Mouse (Mus musculus): Measurements from ENCODE around the gene Ino80b. TPM values are rescaled to one million over a fixed set of nuclear protein-coding genes. Genes with fewer than 3 reads are reported as not detected.
"Not testable (repeated sequence)": the region's sequence is repeated elsewhere in the genome, so short reads cannot be mapped to it uniquely, and the experiment has no call there.

The Ino80b gene
- polyA plus RNA-seq, 1 experiment from 2014 or later, result 17.5 TPM

GRCm38 (mm10) chr6:83161921-83162641, 36.9 kb upstream of the Ino80b start:
- no peak for ATAC-seq (replicated peaks; ENCODE audit: insufficient number of reproducible peaks, low FRiP score, low TSS enrichment, low read depth)
- WGBS, result under 1% methylated on average over 47 of the region's 49 CpGs
- DNase-seq (ENCODE audit: low spot score), result peak; percentile 41
- Histone ChIP-seq H3K9ac (replicated peaks; ENCODE audit: low read length) (peak overlapping the region; percentile 43), H3K4me3 (ENCODE audit: low read depth, low read length) (peak overlapping the region; percentile 31), H3K4me2 (ENCODE audit: low read depth, low read length) (peak overlapping the region; percentile 63), H3K9me3 (replicated peaks; ENCODE audit: control insufficient read depth, low read length) (no peaks in the 10 kb centered on the region), H3K36me3 (replicated peaks; ENCODE audit: control insufficient read depth, insufficient read depth, low read depth, low read length) (no peaks in the 10 kb centered on the region), H3K4me1 (ENCODE audit: control insufficient read depth, insufficient read depth, low read length) (no peaks in the 10 kb centered on the region), H3K27me3 (ENCODE audit: control insufficient read depth, insufficient read depth, low read length) (peaks cover 18% of the 10 kb centered on the region), H3K27ac (replicated peaks; ENCODE audit: low read depth, low read length) (no peak overlapping the region)

DNA sequence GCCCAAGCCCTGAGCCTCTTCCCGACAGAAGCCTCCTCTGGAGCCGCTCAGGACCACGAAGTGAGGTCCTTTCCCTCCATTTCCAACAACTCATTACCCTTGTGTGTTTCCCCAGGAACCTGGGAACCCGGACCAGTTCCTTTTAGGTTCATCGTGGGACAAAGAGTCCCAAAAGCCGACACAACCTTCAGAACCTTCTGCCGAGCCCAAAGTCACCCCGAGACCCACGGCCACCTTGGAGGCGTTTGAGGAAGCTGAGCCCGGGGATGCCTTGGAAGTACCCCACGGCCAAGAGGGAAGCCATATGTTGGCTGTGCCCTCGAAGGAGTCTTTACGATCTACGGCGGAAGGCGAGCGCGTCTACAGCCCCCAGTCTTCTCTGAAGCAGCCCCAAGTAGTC, 36.2 kb upstream of the Ino80b start:
- no peaks in the 10 kb centered on the region for H3K36me3 ChIP-seq (replicated peaks; ENCODE audit: control insufficient read depth, insufficient read depth, low read depth, low read length)
- ATAC-seq (replicated peaks; ENCODE audit: insufficient number of reproducible peaks, low FRiP score, low TSS enrichment, low read depth) (no peak), DNase-seq (ENCODE audit: low spot score) (no peak)
- WGBS, result 5% methylated on average over 19 of the region's 19 CpGs
- peak overlapping the region; percentile 63 for H3K4me2 ChIP-seq (ENCODE audit: low read depth, low read length)
- peak overlapping the region; percentile 43; the same call in 1 of the 2 replicates for H3K9ac ChIP-seq (replicated peaks; ENCODE audit: low read length)
- peaks cover 18% of the 10 kb centered on the region for H3K27me3 ChIP-seq (ENCODE audit: control insufficient read depth, insufficient read depth, low read length)
- no peaks in the 10 kb centered on the region for H3K9me3 ChIP-seq (replicated peaks; ENCODE audit: control insufficient read depth, low read length)
- no peaks in the 10 kb centered on the region for H3K4me1 ChIP-seq (ENCODE audit: control insufficient read depth, insufficient read depth, low read length)
- H3K4me3 ChIP-seq (ENCODE audit: low read depth, low read length), result peak overlapping the region; percentile 31
- no peak overlapping the region for H3K27ac ChIP-seq (replicated peaks; ENCODE audit: low read depth, low read length)

- H3K9me3 ChIP-seq (replicated peaks; ENCODE audit: control insufficient read depth, low read length); H3K4me3 ChIP-seq (ENCODE audit: low read depth, low read length); H3K36me3 ChIP-seq (replicated peaks; ENCODE audit: control insufficient read depth, insufficient read depth, low read depth, low read length); H3K4me1 ChIP-seq (ENCODE audit: control insufficient read depth, insufficient read depth, low read length); H3K9ac ChIP-seq (replicated peaks; ENCODE audit: low read length); ATAC-seq (replicated peaks; ENCODE audit: insufficient number of reproducible peaks, low FRiP score, low TSS enrichment, low read depth); H3K27ac ChIP-seq (replicated peaks; ENCODE audit: low read depth, low read length); H3K4me2 ChIP-seq (ENCODE audit: low read depth, low read length): not testable (repeated sequence)
- peak; percentile 77 for DNase-seq (ENCODE audit: low spot score)
- H3K27me3 ChIP-seq (ENCODE audit: control insufficient read depth, insufficient read depth, low read length), result peaks cover 18% of the 10 kb centered on the region
- 39% methylated on average over 3 of the region's 3 CpGs for WGBS
These were observed 34.2 kb upstream of the Ino80b start for GRCm38 (mm10) chr6:83159456-83159855.

- peaks cover 7% of the 10 kb centered on the region; the same call in 1 of the 2 replicates for H3K36me3 ChIP-seq (replicated peaks; ENCODE audit: control insufficient read depth, insufficient read depth, low read depth, low read length)
- peak within 1 kb of the TSS; percentile 51 for H3K4me3 ChIP-seq (ENCODE audit: low read depth, low read length)
- peaks cover 8% of the 10 kb centered on the region for H3K27me3 ChIP-seq (ENCODE audit: control insufficient read depth, insufficient read depth, low read length)
- ATAC-seq (replicated peaks; ENCODE audit: insufficient number of reproducible peaks, low FRiP score, low TSS enrichment, low read depth), result peak; percentile 89
- no peaks in the 10 kb centered on the region for H3K9me3 ChIP-seq (replicated peaks; ENCODE audit: control insufficient read depth, low read length)
- peak; percentile 94 for DNase-seq (ENCODE audit: low spot score)
- peaks cover 2% of the 10 kb centered on the region; the same call in 1 of the 2 replicates for H3K4me1 ChIP-seq (ENCODE audit: control insufficient read depth, insufficient read depth, low read length)
- H3K4me2 ChIP-seq (ENCODE audit: low read depth, low read length), result peak within 1 kb of the TSS; percentile 83
- no peak within 1 kb of the TSS for H3K27ac ChIP-seq (replicated peaks; ENCODE audit: low read depth, low read length)
- H3K9ac ChIP-seq (replicated peaks; ENCODE audit: low read length), result peak within 1 kb of the TSS; percentile 68
- WGBS, result 2% methylated on average over 32 of the region's 32 CpGs
These were observed 31.0 kb upstream of the Ino80b start, which contains the start of the genes Wdr54 and 1700003E16Rik for GRCm38 (mm10) chr6:83156259-83156684. TSS of gene Wdr54 (minus strand) at chr6:83156397. TSS of gene 1700003E16Rik (plus strand) at chr6:83156404.

- H3K4me1 ChIP-seq (ENCODE audit: control insufficient read depth, insufficient read depth, low read length), result peaks cover 2% of the 10 kb centered on the region; the same call in 1 of the 2 replicates
- peaks cover 2% of the 10 kb centered on the region for H3K27me3 ChIP-seq (ENCODE audit: control insufficient read depth, insufficient read depth, low read length)
- ATAC-seq (replicated peaks; ENCODE audit: insufficient number of reproducible peaks, low FRiP score, low TSS enrichment, low read depth) (peak; percentile 6; the same call in 1 of the 2 replicates), DNase-seq (ENCODE audit: low spot score) (peak; percentile 29)
- peak overlapping the region; percentile 68 for H3K9ac ChIP-seq (replicated peaks; ENCODE audit: low read length)
- peak overlapping the region; percentile 83 for H3K4me2 ChIP-seq (ENCODE audit: low read depth, low read length)
- peaks cover 7% of the 10 kb centered on the region; the same call in 1 of the 2 replicates for H3K36me3 ChIP-seq (replicated peaks; ENCODE audit: control insufficient read depth, insufficient read depth, low read depth, low read length)
- H3K27ac ChIP-seq (replicated peaks; ENCODE audit: low read depth, low read length), result no peak overlapping the region
- 7% methylated on average over 23 of the region's 23 CpGs for WGBS
- H3K9me3 ChIP-seq (replicated peaks; ENCODE audit: control insufficient read depth, low read length), result no peaks in the 10 kb centered on the region
- H3K4me3 ChIP-seq (ENCODE audit: low read depth, low read length), result peak overlapping the region; percentile 51
These were observed 30.5 kb upstream of the Ino80b start for GRCm38 (mm10) chr6:83155552-83156238.

DNA sequence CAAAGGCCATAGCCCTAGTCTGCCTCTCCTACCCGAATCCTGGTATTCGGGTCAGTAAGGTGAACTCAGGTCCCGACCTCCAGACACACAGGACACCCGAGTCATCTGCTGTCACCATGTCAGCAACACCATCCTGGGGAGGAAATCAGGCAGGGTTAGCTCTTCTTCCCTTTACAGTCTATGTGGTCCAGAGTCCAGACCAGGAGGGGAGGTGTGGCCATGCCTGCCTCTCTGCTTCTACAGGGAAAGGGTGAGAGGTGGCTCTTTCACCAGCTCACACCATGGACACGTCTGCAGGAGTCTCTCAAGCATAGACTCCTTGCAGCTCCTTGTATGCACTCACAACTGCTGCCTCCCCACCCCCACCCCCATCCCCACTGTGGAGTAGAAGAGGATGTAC, 28.3 kb upstream of the Ino80b start:
- no peak overlapping the region for H3K4me2 ChIP-seq (ENCODE audit: low read depth, low read length)
- no peak overlapping the region for H3K9ac ChIP-seq (replicated peaks; ENCODE audit: low read length)
- H3K27me3 ChIP-seq (ENCODE audit: control insufficient read depth, insufficient read depth, low read length), result no peaks in the 10 kb centered on the region; the same call in 1 of the 2 replicates
- peaks cover 7% of the 10 kb centered on the region; the same call in 1 of the 2 replicates for H3K36me3 ChIP-seq (replicated peaks; ENCODE audit: control insufficient read depth, insufficient read depth, low read depth, low read length)
- H3K4me1 ChIP-seq (ENCODE audit: control insufficient read depth, insufficient read depth, low read length), result peaks cover 2% of the 10 kb centered on the region; the same call in 1 of the 2 replicates
- DNase-seq (ENCODE audit: low spot score), result no peak
- ATAC-seq (replicated peaks; ENCODE audit: insufficient number of reproducible peaks, low FRiP score, low TSS enrichment, low read depth), result no peak
- H3K27ac ChIP-seq (replicated peaks; ENCODE audit: low read depth, low read length), result no peak overlapping the region
- no peak overlapping the region for H3K4me3 ChIP-seq (ENCODE audit: low read depth, low read length)
- no peaks in the 10 kb centered on the region for H3K9me3 ChIP-seq (replicated peaks; ENCODE audit: control insufficient read depth, low read length)
- 65% methylated on average over 5 of the region's 5 CpGs for WGBS

DNA sequence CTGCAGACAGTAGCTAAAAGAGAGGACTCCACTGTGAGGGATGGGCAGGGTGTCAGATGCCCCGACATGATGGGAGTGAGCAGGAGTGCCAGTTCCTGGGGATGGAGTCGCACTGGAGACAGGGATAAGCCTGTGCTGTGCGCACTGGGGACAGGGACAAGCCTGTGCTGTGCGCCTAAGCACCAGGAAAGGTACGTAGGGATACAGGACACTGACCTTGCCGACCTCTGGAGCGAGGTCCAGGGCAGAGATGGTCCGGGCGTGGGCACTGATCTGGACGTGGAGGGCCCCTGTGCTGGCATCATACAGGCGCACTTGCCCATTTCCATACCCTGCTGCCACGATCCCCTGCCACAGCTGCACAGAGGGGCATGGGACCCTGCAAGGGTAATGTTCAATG, 27.8 kb upstream of the Ino80b start:
- ATAC-seq (replicated peaks; ENCODE audit: insufficient number of reproducible peaks, low FRiP score, low TSS enrichment, low read depth), result no peak
- Histone ChIP-seq H3K9me3 (replicated peaks; ENCODE audit: control insufficient read depth, low read length) (no peaks in the 10 kb centered on the region), H3K27me3 (ENCODE audit: control insufficient read depth, insufficient read depth, low read length) (no peaks in the 10 kb centered on the region; the same call in 1 of the 2 replicates), H3K9ac (replicated peaks; ENCODE audit: low read length) (no peak overlapping the region), H3K36me3 (replicated peaks; ENCODE audit: control insufficient read depth, insufficient read depth, low read depth, low read length) (peaks cover 7% of the 10 kb centered on the region), H3K27ac (replicated peaks; ENCODE audit: low read depth, low read length) (no peak overlapping the region), H3K4me3 (ENCODE audit: low read depth, low read length) (no peak overlapping the region), H3K4me1 (ENCODE audit: control insufficient read depth, insufficient read depth, low read length) (peaks cover 2% of the 10 kb centered on the region; the same call in 1 of the 2 replicates), H3K4me2 (ENCODE audit: low read depth, low read length) (no peak overlapping the region)
- no peak for DNase-seq (ENCODE audit: low spot score)
- WGBS, result 91% methylated on average over 12 of the region's 12 CpGs
